Mouse (Mus musculus) yolk sac, embryonic 10.5 days (tissue): Measurements from ENCODE around the gene March2.

Experiments used
- DNase-seq: peaks from one replicate; pipeline ENCODE4 v3.0.0-alpha.2; 2017; ENCODE audit warnings: low spot score

The March2 gene

DNA sequence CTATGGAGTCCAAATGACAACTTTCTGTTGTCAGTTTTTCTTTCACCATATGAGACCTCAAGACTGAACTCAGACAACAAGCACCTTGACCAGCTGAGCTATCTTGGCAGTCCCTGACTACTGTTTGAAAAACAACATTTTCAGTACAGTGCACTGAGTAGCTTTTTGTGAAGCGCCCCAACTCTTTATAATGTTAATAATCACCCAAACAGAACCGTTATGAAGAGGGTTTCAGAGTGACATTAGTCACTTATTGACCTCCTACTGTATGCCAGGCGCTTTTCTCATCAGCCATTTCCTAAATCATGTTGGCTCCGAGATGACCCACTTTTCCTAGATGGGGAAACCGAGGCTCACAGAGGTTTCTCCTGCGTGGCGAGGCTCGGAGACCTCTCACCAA is 488 bp downstream of the March2 start:
- no peak for DNase-seq

DNA sequence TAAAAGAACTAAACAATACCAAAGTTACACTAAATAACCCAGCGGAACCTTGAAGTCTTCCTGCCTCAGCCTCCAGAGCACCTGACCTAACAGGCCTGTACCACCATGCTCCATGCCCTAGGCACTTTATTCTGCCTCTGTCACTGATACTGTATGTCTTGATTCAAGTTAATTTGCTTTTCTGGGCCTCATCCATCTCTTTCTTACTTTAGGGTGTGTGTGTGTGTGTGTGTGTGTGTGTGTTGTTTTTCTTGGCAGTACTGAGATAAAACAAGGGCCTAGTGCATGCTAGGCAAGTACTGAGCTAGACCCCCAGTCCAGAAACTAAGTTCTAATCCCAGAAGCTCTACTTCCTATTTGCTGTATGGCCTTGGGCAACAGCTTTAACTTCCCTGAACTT is 1.2 kb downstream of the March2 start:
- no peak for DNase-seq

DNA sequence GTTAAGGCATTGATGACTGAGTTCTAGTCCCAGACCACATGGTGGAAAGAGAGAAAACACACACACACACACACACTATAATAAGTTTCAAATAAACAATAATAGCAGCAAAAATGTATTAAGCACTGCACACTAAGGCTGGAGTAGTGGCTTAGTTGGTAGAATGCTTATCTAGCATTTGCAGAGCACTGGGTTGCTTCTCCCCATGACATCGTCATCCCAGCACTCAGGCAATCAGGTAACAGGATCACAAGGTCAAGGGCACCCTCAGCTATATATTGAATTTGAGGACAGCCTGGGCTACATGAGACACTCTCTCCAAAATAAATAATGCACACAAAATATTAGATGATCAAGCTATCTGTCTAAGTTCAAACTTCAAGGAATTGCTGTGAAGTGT is 3.7 kb downstream of the March2 start:
- no peak for DNase-seq

DNA sequence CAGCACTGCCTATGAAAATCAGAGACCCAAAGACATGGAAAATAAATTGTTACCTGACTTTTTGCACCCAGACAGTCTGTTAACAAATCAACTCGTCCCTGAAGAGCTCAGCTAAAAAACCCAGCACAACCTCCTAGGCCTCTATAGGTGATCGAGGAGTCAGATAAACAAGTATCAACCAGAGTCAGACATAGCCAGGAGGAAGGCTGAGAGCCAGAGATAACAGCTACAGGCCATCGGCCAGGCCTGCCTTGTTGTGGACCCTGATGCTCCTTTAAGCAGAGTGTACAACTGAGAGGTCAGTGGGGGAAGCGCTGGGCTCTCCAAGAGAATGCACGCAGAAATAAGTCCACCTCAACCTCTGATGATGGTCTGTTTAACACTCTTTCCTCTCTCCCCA is 5.2 kb downstream of the March2 start:
- peak; percentile 33 for DNase-seq

DNA sequence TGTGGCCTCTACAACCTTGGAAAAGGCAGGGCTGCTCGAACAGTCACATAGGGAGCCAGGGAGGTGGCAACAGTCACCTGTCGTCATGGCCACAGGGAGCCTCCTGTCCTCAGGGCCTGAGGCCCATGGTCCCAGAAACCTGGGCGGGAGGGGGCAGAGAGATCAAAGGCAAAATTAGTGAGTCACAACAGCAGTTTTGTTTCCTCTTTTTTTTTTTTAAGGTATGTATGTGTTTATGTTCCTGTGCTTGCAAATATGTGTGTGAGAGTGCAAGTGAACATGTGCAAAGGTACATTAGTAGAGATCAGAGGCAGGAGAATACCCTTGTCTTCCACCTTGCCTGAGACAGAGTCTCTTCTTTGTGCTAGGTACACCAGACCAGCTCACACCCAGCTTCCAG is 8.6 kb downstream of the March2 start:
- no peak for DNase-seq

DNA sequence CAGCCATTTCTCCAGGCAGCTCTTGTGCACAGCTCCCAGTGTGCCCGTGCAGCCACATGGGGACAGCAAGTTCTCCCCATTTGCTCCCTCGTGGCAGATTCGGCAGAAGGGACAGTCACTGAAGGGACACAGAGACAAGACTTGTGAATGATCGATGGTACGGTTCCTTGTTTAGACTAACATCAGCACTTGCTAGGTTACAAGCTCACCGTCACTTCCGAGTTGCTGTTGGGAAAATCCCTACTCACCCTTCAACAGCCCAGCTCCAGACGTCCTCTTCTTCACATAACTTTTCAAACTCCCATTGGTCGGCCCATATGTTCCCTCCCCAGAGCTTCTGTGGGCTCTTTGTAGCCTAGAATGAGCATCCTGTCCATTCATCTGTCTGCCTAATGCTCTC is 15.4 kb downstream of the March2 start:
- no peak for DNase-seq

DNA sequence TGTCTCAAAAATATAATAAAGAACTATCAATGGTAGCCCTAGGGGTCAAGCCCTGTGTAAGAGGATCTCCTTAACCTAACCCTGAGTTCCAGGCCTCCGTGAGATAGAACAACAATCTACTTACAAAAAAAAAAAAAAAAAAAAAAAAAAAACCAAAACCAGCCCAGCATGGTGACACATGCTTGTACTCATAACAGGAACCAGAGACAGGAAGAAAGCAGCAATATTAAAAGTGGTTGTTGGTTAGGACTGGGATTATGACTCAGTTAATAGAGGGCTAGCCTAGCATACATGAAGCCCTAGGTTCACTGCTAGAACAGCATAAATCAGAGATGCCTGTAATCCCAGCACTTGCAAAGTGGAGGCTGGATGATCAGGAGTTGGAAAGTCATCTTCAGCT is 16.3 kb downstream of the March2 start:
- no peak for DNase-seq

DNA sequence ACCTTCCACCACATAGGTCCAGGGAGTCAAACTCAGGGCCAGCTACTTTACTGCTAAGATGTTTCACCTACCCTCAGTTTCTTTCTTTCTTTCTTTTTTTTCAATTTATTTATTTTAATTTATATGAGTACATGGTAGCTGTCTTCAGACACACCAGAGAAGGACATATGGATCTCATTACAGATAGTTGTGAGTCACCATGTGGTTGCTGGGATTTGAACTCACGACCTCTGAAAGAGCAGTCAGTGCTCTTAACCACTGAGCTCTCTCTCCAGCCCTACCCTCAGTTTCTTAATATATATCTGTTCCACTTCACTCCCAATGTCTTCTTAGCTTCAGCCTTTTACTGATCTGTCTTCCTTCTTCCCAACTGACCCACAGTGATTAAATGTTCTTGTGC is 23.0 kb downstream of the March2 start:
- DNase-seq, result no peak

DNA sequence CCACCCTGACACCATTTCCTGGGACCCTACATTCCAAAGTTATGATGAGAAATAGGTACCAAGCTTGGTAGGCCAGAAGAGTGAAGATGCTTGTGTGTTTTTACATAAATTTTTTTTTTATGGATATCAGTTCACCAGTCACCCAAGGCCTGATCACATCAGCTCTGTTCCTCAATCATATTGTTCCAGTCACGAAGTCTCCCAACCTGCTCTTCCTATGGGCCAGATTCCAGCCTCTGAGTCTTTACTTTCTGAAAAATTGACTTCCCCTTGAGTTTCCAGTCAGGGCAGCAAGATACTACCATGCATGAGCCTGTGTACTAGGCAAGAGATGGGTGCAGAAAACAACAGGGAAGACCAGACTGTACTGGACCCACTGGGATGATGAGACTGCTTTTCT is 31.7 kb downstream of the March2 start, which contains the start of gene Hnrnpm:
Hnrnpm (minus strand) TSS at position 101 of the 400 bp plus-strand sequence.
- DNase-seq, result no peak

DNA sequence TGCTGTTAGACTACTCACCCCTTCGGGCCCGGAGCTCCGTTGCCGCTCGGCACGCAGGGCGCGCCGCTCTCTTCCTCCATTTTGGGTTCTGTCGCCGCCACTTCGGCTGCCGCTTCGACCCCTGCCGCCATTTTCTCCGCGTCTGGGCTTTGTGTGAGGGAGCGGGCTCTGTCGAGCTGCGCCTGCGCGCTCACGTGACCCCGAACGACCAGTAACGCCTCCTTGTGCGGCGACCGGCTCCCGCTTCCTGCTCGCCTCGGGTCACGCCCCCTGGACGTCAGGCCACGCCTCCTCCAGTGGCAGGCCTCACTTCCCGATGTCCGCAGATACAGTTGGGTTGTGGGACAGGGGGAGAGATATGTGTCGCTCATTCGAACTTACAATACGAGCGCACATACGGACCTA is 33.2 kb downstream of the March2 start:
- peak; percentile 96 for DNase-seq

DNA sequence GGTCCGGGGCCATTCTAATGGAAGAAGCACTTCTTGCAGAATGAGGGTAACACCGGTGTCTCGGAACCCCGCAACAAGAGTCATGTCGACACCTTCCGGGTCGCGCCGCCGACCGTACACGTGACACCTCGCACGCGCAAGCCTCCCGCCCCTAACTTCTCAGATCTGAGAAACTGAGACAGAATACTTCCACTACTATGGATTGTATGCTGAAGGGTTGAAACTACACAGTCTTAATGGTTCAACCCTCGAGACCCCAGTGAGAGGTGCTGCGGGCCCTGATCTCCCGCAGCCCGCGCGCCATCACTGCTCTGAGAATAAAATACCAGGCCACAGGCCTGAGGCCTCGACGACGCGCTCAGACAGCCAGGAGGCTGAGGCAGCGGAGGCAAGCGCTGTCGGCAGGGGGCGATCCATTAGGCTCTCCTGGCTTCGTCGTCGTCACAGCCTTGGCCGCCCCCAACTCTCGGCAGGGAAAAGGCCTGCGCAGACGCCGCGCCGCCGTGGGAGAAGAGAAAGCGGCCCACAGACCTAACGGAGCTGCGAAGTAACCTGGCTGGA is 33.7 kb downstream of the March2 start:
- peak; percentile 77 for DNase-seq

DNA sequence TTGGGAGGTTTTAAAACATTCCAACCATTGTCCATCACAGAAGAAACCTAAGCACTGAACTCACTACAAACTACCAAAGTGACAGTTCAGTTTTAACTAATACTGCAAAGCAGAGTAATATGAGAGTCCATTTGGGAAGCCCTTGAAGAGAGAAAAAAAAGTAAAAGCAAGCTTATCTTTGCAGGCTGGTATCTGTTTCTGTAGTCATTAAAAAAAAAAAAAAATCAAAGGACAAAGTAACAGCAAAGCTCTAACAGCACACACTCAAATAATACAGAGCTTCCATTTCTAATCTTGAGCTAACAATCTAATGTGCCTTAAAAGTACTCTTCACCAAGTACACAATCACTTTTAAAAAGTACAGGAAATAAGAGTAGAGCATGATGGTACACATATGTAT is 36.7 kb downstream of the March2 start:
- no peak for DNase-seq

DNA sequence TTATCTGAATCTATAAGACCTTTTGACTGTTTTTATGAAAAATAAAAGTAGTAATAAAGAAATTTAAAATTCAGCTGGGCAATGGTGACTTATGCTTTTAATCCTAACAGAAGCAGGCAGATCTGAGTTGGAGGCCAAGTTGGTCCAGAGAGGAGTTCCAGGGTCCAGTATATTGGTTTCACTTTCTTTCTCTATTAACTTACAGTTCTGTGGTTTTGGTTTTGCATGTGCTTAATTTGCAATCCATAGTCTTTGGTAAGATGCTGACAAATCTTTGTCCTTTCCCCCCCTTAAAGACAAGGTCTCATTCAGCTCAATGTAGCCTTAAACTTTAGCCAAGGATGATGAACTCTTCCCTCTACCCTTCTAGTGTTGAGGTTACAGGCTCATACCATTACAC is 39.7 kb downstream of the March2 start:
- no peak for DNase-seq

DNA sequence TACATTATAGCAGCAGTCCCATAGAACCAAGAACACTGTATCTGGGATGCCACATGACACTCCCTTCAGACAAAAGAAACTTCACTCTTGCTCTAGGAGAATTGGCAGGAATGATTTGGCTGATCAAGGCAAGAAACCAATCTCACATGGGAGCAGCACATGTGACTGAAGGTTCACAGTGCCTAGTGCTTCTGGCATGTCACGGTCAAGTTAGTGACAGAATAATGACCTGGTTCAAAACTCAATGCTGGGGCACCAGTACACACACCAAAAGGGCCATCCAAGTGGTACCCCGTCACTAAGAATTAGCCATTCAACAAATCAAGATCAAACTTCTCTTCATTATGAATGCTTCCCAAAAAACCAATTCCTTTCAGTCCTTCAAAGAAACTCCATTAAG is 42.4 kb downstream of the March2 start:
- DNase-seq, result no peak

DNA sequence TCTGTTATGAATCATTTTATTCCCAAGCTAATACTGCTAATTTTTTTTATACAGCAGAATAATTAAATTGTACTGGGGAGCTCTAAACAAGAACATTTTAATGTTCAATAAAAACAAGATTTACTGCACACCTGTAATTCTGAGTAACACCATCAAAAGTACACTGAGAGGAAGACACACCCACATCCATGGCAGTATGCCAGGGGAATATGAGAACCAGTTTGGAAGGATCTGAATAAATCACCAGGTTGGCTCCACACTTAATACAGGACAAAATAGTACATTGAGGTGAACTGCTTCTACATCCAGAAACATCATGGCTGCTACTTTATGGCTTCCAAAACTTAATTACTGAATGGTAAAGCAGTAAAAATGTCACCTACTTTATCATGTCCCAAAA is 43.0 kb downstream of the March2 start:
- no peak for DNase-seq

DNA sequence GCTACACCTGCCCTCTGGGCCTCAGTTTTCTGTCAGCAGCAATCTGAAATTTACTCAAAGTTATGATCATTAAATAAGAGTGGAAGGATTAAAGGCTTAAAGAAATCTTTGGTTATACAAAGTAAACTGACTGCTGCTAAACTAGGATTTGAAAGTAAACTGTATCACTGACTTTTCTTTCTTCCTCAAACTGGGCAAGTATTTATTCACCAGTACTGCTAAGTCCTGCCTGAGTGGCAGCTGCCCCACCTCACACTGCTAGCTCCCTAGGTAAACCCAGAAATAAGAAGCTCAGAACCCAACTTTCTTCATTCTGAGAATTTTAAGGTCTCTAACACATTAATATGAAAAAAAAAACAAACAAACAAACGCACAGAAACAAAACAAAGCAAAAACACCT is 44.6 kb downstream of the March2 start:
- no peak for DNase-seq

DNA sequence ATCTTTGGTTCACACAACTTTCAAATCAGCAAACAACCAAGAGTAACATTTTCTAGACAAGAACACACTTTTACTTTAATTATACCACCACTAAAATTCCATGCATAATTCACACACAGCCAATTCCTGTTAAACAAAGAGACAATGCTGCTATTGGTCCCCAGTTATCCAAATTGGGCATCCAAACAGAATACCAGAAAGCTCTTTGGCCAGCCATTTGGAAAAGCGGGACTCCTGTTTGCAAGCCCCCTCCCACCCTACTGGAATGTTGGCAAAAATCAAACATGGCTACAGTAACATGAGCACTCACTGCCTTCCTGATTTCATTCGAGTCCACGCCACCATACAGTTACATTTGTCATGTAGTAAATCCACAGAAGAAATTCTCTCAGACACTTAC is 48.8 kb downstream of the March2 start:
- DNase-seq, result no peak

DNA sequence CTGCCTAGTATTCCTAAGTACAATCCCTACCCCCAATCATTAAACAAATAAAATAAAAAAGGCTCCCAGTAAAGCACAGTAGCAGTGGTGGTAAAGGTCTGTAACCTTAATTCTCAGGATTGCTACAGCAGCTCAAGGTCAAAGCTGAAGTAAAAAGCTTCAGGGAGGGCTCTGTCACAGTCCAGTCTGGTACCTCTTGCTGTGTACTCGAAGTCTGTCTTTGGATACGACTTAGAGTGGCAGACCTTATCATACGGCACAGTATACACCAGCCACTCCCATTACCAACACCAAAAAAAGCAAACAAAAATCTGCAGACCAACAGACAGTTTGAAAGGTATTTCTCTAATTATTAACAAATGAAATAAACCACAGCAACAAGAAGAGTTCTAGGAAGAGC is 51.7 kb downstream of the March2 start:
- DNase-seq, result no peak

DNA sequence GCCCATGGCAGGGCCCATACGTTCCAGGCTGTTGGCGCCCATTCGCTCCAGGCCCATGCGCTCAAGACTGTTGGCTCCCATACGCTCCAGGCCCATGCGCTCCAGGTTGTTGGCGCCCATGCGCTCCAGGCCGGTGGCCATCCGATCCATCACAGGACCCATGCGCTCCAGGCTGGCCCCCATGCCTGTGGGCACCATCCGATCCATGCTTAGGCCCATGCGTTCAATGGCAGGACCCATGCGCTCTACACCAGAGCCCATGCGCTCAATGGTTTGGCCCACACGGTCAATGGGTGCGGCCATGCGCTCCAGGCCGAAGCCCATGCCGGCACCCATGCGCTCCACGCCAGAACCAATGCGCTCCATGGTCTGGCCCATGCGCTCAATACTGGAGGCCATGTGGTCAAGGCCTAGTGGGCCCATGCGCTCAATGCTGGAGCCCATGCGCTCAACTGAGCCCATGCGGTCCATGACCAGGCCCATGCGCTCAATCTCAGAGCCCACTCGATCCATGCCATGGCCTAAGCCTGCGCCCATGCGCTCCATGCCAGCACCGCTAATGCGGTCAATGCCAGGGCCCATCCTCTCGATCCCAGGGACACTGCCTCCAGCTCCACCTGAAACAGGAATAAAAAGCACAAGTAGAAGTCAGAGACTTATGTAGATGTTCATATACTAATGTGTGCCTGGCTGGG is 68.5 kb downstream of the March2 start:
- no peak for DNase-seq

DNA sequence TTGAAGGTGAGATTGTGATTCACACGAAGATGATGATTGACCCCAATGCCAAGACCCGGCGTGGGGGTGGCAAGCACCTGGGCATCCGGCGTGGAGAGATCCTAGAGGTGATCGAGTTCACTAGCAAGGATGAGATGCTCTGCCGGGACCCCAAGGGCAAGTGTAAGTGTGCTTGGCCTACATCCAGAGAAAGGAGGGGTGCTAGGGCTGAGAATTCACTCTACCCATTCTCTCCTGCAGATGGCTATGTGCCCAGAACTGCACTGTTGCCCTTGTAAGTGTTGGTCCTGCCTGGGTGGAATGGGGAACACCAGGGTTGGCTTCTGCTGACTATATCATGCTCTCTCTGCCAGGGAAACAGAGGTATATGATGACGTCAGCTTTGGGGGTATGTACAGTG is 73.4 kb downstream of the March2 start:
- DNase-seq, result no peak

DNA sequence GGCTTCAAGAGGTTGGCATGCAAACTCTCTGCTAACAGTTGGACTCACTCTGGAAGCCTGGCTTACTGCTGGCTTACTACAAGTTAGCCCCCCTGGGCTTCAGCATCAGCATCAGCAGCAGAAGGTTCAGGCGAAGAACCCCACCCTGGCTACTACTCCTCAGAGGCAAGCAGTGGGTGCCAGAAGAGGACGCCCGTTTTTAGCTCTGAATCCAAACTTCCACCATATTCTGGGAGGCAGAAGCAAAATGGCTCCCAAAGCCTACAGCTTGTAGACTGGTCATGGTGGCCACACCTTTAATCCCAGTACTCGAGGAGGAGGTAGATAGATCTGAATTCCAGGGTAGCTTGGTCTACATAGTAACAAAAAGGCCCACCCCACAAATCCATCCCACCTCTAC is 74.4 kb downstream of the March2 start:
- no peak for DNase-seq

DNA sequence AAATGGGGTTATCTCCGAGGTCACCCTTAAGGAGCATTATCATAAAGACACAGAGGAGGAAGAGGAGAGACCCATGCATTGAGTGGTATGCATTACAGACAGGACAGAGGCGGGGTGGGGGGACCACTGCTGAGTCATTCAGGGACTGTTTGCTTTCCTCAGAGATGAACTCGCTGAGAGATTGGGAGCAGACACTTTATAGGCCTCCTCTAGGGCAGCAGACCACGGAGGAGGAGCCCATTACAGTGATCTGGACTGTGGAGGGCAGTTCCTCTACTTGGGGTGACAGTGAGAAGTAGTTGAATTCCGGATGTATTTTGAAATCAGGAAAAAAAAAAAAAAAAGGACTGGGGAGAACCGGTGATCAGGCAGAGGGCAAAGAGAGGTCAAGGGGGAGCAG is 78.7 kb downstream of the March2 start:
- DNase-seq, result no peak

DNA sequence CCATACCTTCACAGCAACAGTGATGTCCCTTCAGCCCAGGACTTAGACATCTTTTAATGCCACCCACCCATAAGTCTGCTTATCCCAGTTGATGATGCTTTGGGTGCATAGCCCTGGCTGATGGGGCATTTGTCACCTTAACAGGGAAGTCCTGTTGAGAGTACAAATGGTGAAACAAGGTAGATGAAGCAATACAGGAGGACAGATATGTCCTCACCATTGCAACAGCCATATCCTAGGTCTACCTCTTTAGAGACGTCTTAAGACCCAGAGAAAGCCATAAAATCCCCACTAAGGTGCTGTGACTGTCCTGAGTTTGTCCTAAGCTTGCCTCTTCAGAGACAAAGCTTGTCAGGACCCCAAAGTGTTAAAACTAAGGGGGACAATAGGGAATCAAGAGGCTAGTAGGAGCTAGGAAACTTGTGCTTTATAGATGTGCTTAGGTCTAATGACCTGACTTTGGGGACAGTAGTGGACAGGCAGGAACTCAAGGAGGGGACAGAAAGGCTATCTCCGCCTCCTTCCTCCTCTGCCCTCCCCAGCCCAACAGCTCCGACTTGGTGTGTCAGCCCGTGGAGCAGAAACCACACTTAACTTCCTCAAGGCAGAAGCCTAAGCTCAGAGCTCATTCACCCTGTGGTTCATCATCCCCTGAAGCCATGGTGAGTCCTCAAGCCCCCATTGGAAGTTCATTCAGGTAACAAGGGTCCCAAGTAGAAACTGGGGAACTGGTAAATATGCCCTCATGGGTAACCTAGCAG is 80.8 kb downstream of the March2 start, which contains the start of gene Pram1:
Pram1 (plus strand) TSS at position 541 of the 761 bp plus-strand sequence.
- no peak for DNase-seq
